Mouse (Mus musculus) spleen, adult 2 months (tissue): Measurements from ENCODE around the gene Cyb561.

ENCODE experiments used
- CTCF ChIP-seq: fragments of 200-500 bp; IDR thresholded peaks from 2 replicates; pipeline ENCODE4 v1.5.1; 2011; ENCODE audit warnings: mild to moderate bottlenecking, inconsistent platforms; ENCODE audit not compliant: insufficient read depth, insufficient read length, insufficient replicate concordance; ENCODE audit errors: extremely low read depth
- POLR2A ChIP-seq: fragments of 200-500 bp; IDR thresholded peaks from 2 replicates; pipeline ENCODE4 v1.6.1; 2011; ENCODE audit warnings: low read depth, low read length, inconsistent platforms

GRCm38 (mm10) chr11:105955815-105956430 is 2.8 kb upstream of the Cyb561 start:
- no peak for TF ChIP-seq CTCF
- TF ChIP-seq POLR2A, result no peak
